Mouse (Mus musculus) gastrocnemius, postnatal 4 days (tissue): ENCODE results near the gene Apom. TPM values are rescaled to one million over a fixed set of nuclear protein-coding genes. Genes with fewer than 3 reads are reported as not detected.

Experiments used
- total RNA-seq, 2 experiments: library from RNA; stranded (reverse); gene quantifications; 2 replicates each; pipeline ENCODE4 v1.2.3; 2021

Gene Apom
- total RNA-seq, 2 experiments from 2014 or later, result 1.2 TPM; not detected in 1

Other genes starting within 250 kb of the Apom start
- gene C2, start 233.8 kb downstream of the Apom start, total RNA-seq, result 1 to 10 TPM; 5.3 to 8.7 TPM
- gene Ehmt2, start 233.6 kb downstream of the Apom start, total RNA-seq, result 10 to 100 TPM; 80.0 to 84.2 TPM
- not detected for gene Slc44a4, start 217.6 kb downstream of the Apom start, total RNA-seq
- 10 to 100 TPM; 10.8 to 10.9 TPM for gene Neu1, start 200.8 kb downstream of the Apom start, total RNA-seq
- gene Hspa1b, start 172.8 kb downstream of the Apom start, total RNA-seq, result 1 to 10 TPM; 3.7 to 4.0 TPM
- gene Gm20481, start 162.1 kb downstream of the Apom start, total RNA-seq, result not detected
- 1 to 10 TPM; 3.2 to 4.4 TPM for gene Hspa1a, start 159.9 kb downstream of the Apom start, total RNA-seq
- 1 to 10 TPM; 5.8 to 6.1 TPM for gene Hspa1l, start 159.3 kb downstream of the Apom start, total RNA-seq
- 10 to 100 TPM; 31.8 to 32.4 TPM for gene Lsm2, start 150.2 kb downstream of the Apom start, total RNA-seq
- gene Vars, start 131.1 kb downstream of the Apom start, total RNA-seq, result 10 to 100 TPM; 50.8 to 58.3 TPM
- 1 to 10 TPM in 1 of 2 experiments, under 1 TPM in 1; 0.96 to 1.2 TPM for gene Vwa7, start 115.5 kb downstream of the Apom start, total RNA-seq
- gene Sapcd1, start 104.0 kb downstream of the Apom start, total RNA-seq, result 1 to 10 TPM; 5.4 to 6.3 TPM
- 1 to 10 TPM; 4.5 to 5.4 TPM for gene Msh5, start 85.3 kb downstream of the Apom start, total RNA-seq
- 10 to 100 TPM; 87.2 to 89.7 TPM for gene Clic1, start 82.1 kb downstream of the Apom start, total RNA-seq
- gene Ddah2, start 73.0 kb downstream of the Apom start, total RNA-seq, result 100 to 1,000 TPM; 108 to 109 TPM
- gene Ly6g6c, start 66.7 kb downstream of the Apom start, total RNA-seq, result under 1 TPM in 1 of 2 experiments, not detected in 1; 0.39 TPM
- gene Mpig6b, start 65.9 kb downstream of the Apom start, total RNA-seq, result under 1 TPM; 0.29 to 0.42 TPM
- gene Ly6g6e, start 55.1 kb downstream of the Apom start, total RNA-seq, result not detected
- 1 to 10 TPM in 1 of 2 experiments, under 1 TPM in 1; 0.91 to 1.2 TPM for gene Ly6g6d, start 54.0 kb downstream of the Apom start, total RNA-seq
- gene Ly6g6f, start 46.4 kb downstream of the Apom start, total RNA-seq, result under 1 TPM in 1 of 2 experiments, not detected in 1; 0.31 TPM
- gene Abhd16a, start 42.8 kb downstream of the Apom start, total RNA-seq, result 10 to 100 TPM; 67.2 to 69.3 TPM
- gene Ly6g5c, start 23.8 kb downstream of the Apom start, total RNA-seq, result not detected
- gene Ly6g5b, start 16.6 kb downstream of the Apom start, total RNA-seq, result 1 to 10 TPM in 1 of 2 experiments, under 1 TPM in 1; 0.44 to 1.2 TPM
- gene Gpank1, start 10.6 kb downstream of the Apom start, total RNA-seq, result 1 to 10 TPM; 5.6 to 7.4 TPM
- 100 to 1,000 TPM; 174 to 185 TPM for gene Csnk2b, start 10.0 kb downstream of the Apom start, total RNA-seq
- gene D17H6S53E, start 5.7 kb downstream of the Apom start, total RNA-seq, result 10 to 100 TPM; 20.0 to 21.0 TPM
- 100 to 1,000 TPM; 265 to 276 TPM for gene Bag6, start 3.1 kb upstream of the Apom start, total RNA-seq
- gene Prrc2a, start 32.8 kb upstream of the Apom start, total RNA-seq, result 100 to 1,000 TPM; 183 to 193 TPM
- gene Aif1, start 44.0 kb upstream of the Apom start, total RNA-seq, result 1 to 10 TPM; 6.0 to 6.3 TPM
- gene Lst1, start 56.4 kb upstream of the Apom start, total RNA-seq, result 10 to 100 TPM in 1 of 2 experiments, 1 to 10 TPM in 1; 7.7 to 11.1 TPM
- under 1 TPM; 0.74 to 0.78 TPM for gene Ltb, start 62.4 kb upstream of the Apom start, total RNA-seq
- gene Tnf, start 70.0 kb upstream of the Apom start, total RNA-seq, result 1 to 10 TPM; 1.1 to 1.7 TPM
- under 1 TPM; 0.31 to 0.32 TPM for gene Lta, start 73.3 kb upstream of the Apom start, total RNA-seq
- gene Gm16181, start 88.8 kb upstream of the Apom start, total RNA-seq, result under 1 TPM in 1 of 2 experiments, not detected in 1; 0.52 TPM
- 1 to 10 TPM; 2.7 to 3.2 TPM for gene Atp6v1g2, start 101.6 kb upstream of the Apom start, total RNA-seq
- 10 to 100 TPM; 13.9 to 15.8 TPM for gene Nfkbil1, start 103.7 kb upstream of the Apom start, total RNA-seq
- gene Ddx39b, start 109.7 kb upstream of the Apom start, total RNA-seq, result 100 to 1,000 TPM; 219 to 233 TPM
- 10 to 100 TPM; 44.5 to 55.8 TPM for gene H2-D1, start 130.7 kb upstream of the Apom start, total RNA-seq
- under 1 TPM; 0.52 to 0.67 TPM for gene H2-Q1, start 188.4 kb upstream of the Apom start, total RNA-seq
- gene H2-Q2, start 210.2 kb upstream of the Apom start, total RNA-seq, result under 1 TPM; 0.59 to 0.93 TPM
- gene H2-Q4, start 247.6 kb upstream of the Apom start, total RNA-seq, result 1 to 10 TPM; 5.2 to 6.2 TPM